Mouse (Mus musculus): Measurements from ENCODE around the gene Dguok.

GRCm38 (mm10) chr6:83475431-83475830 is 31.3 kb downstream of the Dguok start:
- no peak for TF ChIP-seq CTCF (IDR thresholded peaks at IDR 0.05; ENCODE audit: low read depth)
- no peak for TF ChIP-seq EP300 (IDR thresholded peaks at IDR 0.05; ENCODE audit: low read depth)

Measured in liver, postnatal 0 days (tissue).